Mouse (Mus musculus): ENCODE results near the gene Sae1.

Sae1 gene

DNA sequence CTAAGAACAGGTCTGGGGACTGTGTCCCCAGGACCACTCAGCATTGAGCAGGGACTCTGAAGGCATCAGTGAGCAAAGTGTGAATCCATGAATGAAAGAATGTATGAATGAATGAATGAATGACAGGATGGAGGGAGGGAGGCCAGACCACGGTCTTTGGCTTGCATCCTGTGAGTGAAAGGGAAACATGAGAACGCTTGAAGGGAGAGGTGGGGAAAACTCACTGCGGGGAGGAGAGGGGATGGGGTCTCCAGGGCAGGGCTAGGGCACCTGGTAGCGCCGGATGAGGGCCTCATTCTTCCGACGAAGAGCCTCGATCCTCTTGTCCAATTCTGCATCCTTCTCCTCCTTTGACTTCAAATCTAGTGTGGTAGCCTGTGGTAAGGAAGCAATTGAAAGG, 103.6 kb downstream of the Sae1 start:
- no peak for DNase-seq (ENCODE audit: low spot score in 2 of 2)

DNA sequence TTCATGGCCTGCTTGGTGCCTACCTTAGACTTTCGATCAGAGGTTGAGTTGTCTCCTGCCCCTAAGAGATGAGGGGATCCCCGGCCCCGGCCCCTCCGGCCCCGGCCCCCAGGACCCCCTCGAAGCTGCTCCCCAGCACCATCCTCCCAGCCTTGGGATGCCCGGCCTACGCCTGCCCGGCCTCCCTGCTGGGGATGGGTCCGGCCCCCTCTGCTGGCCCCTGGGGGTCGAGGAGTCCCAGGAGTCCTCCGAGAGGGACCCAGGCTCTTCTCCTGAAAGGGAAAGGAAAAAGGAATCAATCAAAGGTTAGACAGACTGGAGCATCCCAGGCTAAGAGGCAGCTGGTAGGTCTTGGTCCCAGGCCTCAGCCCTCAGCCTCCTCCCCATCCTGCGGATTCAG, 105.3 kb downstream of the Sae1 start:
- no peak for DNase-seq (ENCODE audit: low spot score in 2 of 2)

DNA sequence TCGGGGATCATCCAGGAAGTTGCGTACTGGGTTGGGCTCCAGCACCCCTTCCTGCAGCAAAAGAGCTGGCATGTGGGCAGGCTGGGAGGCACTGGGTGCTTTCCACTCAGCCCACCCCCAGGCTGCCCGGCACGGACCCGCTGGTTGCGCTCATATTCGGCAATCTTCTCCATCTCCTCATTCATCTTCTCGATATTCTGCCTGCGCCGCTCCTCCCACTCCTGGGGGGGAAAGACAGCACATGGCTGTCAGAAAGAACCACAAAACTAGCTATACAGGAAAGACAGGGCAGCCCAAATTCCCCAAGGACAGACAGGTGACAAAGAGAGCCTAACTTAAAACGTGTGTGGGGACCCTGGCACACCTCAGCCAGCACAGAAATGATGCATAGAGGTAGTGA, 106.9 kb downstream of the Sae1 start:
- no peak for DNase-seq (ENCODE audit: low spot score in 2 of 2)

DNA sequence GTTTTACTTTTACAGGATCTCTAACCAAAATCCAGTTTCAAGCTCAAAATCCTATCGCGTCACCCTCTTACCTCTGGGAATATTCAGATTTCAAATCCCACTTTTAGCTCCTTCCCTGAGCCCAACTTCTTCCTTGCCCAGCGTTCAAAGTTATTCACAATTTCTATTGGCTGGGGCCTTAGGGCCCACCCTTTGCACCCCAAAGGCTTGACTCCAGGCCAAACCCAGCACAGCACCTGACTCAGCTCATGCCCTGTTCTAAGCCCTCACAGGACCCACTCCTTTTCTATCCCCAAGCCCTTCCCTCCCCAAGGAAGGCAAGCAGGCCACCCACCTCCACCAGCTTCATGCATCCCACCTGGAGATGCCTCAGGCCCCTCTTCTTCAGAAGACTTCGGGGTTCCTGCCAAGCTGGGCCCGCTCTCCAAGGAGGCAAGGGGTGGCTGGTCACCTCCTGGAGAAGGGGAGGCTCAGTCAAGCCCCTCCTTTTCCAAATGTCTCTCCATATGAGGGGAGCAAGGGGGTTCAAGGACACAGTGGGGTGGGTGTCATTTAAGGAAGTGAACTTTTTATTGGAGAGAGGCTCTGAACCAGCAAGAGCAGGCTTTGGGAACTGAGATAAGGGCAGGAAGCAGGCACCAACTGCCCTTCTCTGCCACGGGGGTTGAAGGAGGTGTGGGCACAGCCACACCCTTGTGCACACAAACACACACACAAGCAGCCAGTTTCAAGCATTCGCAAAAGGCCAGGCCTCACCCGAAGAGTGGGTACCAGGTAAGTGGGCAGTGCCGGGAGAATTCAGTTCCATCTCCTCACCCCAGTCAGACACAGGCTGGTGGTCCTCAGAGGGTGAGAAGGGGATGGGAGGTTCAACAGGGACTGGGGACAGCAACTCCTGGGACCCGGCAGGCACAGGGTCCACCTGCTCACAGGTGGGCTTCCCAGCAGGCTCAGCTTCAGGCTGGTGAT, 112.4 kb downstream of the Sae1 start:
- no peak for DNase-seq (ENCODE audit: low spot score in 2 of 2)

DNA sequence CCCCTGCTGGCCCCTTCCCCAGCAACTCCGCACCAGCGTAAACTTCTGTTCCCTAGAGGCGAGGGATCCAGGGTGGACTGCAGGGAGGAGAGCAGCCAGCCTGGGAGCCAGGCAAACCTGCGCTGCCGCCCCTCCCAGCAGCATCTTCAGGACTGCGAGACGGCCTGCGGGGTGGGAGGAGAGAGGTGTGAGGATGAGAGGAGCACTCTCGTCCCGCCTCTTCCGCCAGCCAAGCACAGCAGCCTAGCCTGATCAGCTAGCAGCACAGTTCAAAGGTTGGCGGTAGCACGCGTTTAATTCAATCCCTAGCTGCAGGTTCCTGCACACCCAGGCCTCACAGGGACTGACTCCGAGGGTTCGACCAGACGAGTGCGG, 113.9 kb downstream of the Sae1 start:
- peak in 1 of 2 experiments; percentile 67 for DNase-seq (ENCODE audit: low spot score in 2 of 2)

DNA sequence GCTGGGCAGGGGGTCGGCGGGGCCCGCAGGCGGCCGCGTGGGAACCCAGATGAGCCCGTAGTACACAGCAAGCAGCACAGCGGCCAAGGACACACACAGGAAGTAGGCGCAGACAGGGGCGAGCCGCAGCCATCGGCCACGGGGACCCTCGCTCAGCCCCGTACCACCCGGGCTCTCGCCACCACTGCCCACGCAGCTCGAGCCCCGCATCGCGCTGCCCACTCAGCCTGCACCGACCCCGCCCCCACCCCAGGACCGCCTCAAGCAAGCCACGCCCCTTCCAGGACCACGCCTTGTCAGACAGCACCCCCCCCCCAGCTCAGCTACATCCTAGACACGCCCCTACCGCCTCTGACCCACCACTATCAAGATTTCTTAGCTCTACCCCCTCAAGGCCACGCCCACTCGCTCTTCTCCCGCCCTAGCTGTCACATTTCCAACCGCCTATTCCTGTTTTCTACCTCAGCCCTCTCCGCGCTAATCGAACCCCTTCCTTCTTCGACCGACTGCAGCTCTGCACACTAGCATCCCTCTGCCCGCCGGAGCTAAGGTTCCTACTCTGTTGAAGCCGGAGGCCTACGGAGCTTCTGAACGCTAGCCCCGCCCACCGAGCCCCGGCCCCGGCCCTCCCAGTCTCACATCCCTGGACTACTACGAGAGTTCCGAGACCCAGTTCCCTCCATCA, 114.4 kb downstream of the Sae1 start, which contains the start of gene Inafm1:
Gene Inafm1 (minus strand): TSS at position 537 of the 685 bp plus-strand sequence.
- peak; percentile 70 to 83 for DNase-seq (ENCODE audit: low spot score in 2 of 2)

DNA sequence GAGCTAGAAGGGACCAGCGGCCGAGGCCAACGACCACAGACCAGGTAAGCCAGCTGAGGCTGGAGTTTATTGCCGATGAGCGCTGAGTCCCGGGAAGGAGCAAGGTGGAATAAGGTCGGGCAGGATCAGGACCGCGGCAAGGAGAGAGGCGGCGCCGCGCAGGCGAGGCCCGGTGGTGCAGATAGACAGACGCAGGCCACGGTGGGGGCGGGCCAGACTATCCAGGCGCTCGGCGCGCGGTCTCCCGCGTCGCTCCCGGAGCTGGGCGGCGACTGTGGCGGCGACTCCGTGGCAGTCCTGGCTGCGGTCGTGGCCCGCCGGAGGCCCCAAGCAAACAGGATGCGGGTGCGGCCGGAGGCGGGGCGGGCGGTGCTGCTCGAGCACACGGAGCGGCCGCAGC, 114.9 kb downstream of the Sae1 start:
- DNase-seq (ENCODE audit: low spot score in 2 of 2), result peak in 1 of 2 experiments; percentile 69

DNA sequence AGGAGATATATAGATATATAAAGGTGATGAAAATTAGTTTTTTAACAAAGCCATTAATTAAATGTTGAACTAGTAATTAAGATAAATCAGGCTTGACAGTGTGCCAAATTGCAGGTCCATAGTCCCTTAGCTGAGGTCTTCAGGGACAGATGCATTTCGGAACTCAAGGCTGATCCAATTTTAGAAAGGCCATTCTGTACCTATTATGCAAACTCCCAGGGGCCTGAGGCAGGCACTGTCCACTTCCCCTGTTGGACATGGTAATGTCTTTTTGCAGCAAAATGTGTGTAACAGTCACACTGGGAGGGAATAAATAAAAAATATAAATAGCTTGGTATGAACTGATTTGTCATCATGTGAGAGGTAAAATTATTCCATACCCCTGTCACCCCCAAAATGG, 116.5 kb downstream of the Sae1 start:
- DNase-seq (ENCODE audit: low spot score in 2 of 2), result no peak

Data from left cerebral cortex, adult 9 months (tissue).